In genomic region chr10:40446630-40447029, GRCm38 (mm10) we compare ENCODE assay signal across 14 mouse cellular contexts.
A peak's percentile ranks its signal among the peaks of the same experiment; 100 is the strongest.
DNase-seq lines count a peak whose midpoint lies in the region; ATAC-seq and TF ChIP-seq lines count a peak whose summit lies in the region.
"Had no signal": no experiment of that assay in that cellular context is flagged by ENCODE, and none has a peak within 500 bp of the region (broad histone marks: within the 10 kb centered on the region; RNA-seq: fewer than 3 reads in every experiment).

No protein-coding gene starts in this region.

- peak; percentile 56; the same call in 1 of the 2 replicates for ATAC-seq in forebrain, embryonic 14.5 days
- no peak; the same call in 1 of the 2 replicates for ATAC-seq in forebrain, embryonic 15.5 days (replicated peaks)
- ATAC-seq in midbrain, postnatal 0 days (ENCODE audit: low FRiP score) = peak; percentile 77

- H3K4me3 ChIP-seq in forebrain, embryonic 14.5 days (ENCODE audit: low read depth, low read length) = no peak overlapping the region
- no peak overlapping the region for H3K4me3 ChIP-seq in forebrain, embryonic 15.5 days
- H3K4me3 ChIP-seq in liver, adult 2 months (ENCODE audit: insufficient read depth, low read depth, low read length) = no peak overlapping the region
- H3K4me3 ChIP-seq in midbrain, postnatal 0 days (ENCODE audit: low read depth, low read length) = no peak overlapping the region
- H3K4me3 ChIP-seq: erythroblast, embryonic 14.5 days had no signal

- no peaks in the 10 kb centered on the region for H3K27me3 ChIP-seq in forebrain, embryonic 14.5 days (replicated peaks; ENCODE audit: control insufficient read depth, insufficient read depth, low read length)
- no peaks in the 10 kb centered on the region for H3K27me3 ChIP-seq in forebrain, embryonic 15.5 days
- no peaks in the 10 kb centered on the region for H3K27me3 ChIP-seq in liver, adult 2 months (ENCODE audit: control insufficient read depth, insufficient read depth, low read length)
- no peaks in the 10 kb centered on the region for H3K27me3 ChIP-seq in midbrain, postnatal 0 days (ENCODE audit: insufficient read depth, low read length)
- H3K27me3 ChIP-seq: Patski had no signal

- no peaks in the 10 kb centered on the region for H3K9me3 ChIP-seq in forebrain, embryonic 14.5 days (replicated peaks; ENCODE audit: control insufficient read depth, low read length)
- no peaks in the 10 kb centered on the region for H3K9me3 ChIP-seq in forebrain, embryonic 15.5 days
- no peaks in the 10 kb centered on the region for H3K9me3 ChIP-seq in midbrain, postnatal 0 days (ENCODE audit: low read length)

- no peaks in the 10 kb centered on the region; the same call in 1 of the 2 replicates for H3K79me2 ChIP-seq in liver, adult 2 months (ENCODE audit: control insufficient read depth, insufficient read depth, low read length)

- DNase-seq in forebrain, embryonic 14.5 days (ENCODE audit: low spot score) = peak; percentile 76
- DNase-seq in liver, adult 2 months (ENCODE audit: extremely low read depth, low read depth, low spot score) = peak; percentile 30
- DNase-seq in liver = no peak
- DNase-seq in brain, adult 2 months (ENCODE audit: low read depth, low spot score) = peak; percentile 82
- DNase-seq in midbrain, postnatal 0 days (ENCODE audit: low spot score) = peak; percentile 72
- no peak for DNase-seq in adrenal gland, postnatal 14 days
- no peak for DNase-seq in heart, postnatal 4 days
- DNase-seq: adrenal gland, adult 2 months; cerebellum, adult 2 months; thymus, adult 2 months had no signal

- no peak for TF ChIP-seq POLR2A in liver, adult 2 months (IDR thresholded peaks at IDR 0.05; ENCODE audit: extremely low read depth, insufficient read depth, low read length)

- no peak overlapping the region for H3K9ac ChIP-seq in forebrain, embryonic 14.5 days (ENCODE audit: low read length)
- H3K9ac ChIP-seq in forebrain, embryonic 15.5 days (replicated peaks) = no peak overlapping the region
- no peak overlapping the region for H3K9ac ChIP-seq in liver, adult 2 months (ENCODE audit: low read depth, low read length)
- no peak overlapping the region for H3K9ac ChIP-seq in midbrain, postnatal 0 days (replicated peaks; ENCODE audit: low read length, poor library complexity, severe bottlenecking)

- no peak overlapping the region for H3K27ac ChIP-seq in forebrain, embryonic 14.5 days (ENCODE audit: low read depth, low read length)
- no peak overlapping the region for H3K27ac ChIP-seq in forebrain, embryonic 15.5 days (replicated peaks)
- no peak overlapping the region for H3K27ac ChIP-seq in liver, adult 2 months (replicated peaks; ENCODE audit: insufficient read depth, low read depth, low read length)
- H3K27ac ChIP-seq in midbrain, postnatal 0 days (ENCODE audit: low read depth, low read length) = peak overlapping the region; percentile 68; the same call in 1 of the 2 replicates
- H3K27ac ChIP-seq: kidney, postnatal 0 days had no signal

- 26% methylated on average over 3 of the region's 3 CpGs for WGBS in forebrain, embryonic 14.5 days
- 17% methylated on average over 3 of the region's 3 CpGs for WGBS in forebrain, embryonic 15.5 days
- 57% methylated on average over 3 of the region's 3 CpGs for WGBS in liver, adult 2 months
- WGBS in midbrain, postnatal 0 days = 12% methylated on average over 3 of the region's 3 CpGs

- no peaks in the 10 kb centered on the region for H3K36me3 ChIP-seq in forebrain, embryonic 14.5 days (ENCODE audit: control insufficient read depth, insufficient read depth, low read length)
- H3K36me3 ChIP-seq in forebrain, embryonic 15.5 days = no peaks in the 10 kb centered on the region
- no peaks in the 10 kb centered on the region for H3K36me3 ChIP-seq in liver, adult 2 months (ENCODE audit: control insufficient read depth, insufficient read depth, low read length)
- H3K36me3 ChIP-seq in midbrain, postnatal 0 days (ENCODE audit: insufficient read depth, low read length) = no peaks in the 10 kb centered on the region

- no peak for TF ChIP-seq CTCF in liver, adult 2 months (IDR thresholded peaks at IDR 0.05; ENCODE audit: low read depth, low read length)
- TF ChIP-seq CTCF in midbrain, postnatal 0 days (IDR thresholded peaks at IDR 0.05) = no peak

- H3K4me2 ChIP-seq in forebrain, embryonic 14.5 days (ENCODE audit: low read length) = no peak overlapping the region
- no peak overlapping the region for H3K4me2 ChIP-seq in forebrain, embryonic 15.5 days (replicated peaks)
- H3K4me2 ChIP-seq in midbrain, postnatal 0 days (ENCODE audit: low read depth, low read length, poor library complexity, severe bottlenecking) = no peak overlapping the region

- peaks cover 23% of the 10 kb centered on the region for H3K4me1 ChIP-seq in forebrain, embryonic 14.5 days (ENCODE audit: control insufficient read depth, insufficient read depth, low read length)
- peaks cover 37% of the 10 kb centered on the region for H3K4me1 ChIP-seq in forebrain, embryonic 15.5 days
- H3K4me1 ChIP-seq in liver, adult 2 months (ENCODE audit: control insufficient read depth, insufficient read depth, low read length) = peaks cover 12% of the 10 kb centered on the region
- peaks cover 9% of the 10 kb centered on the region for H3K4me1 ChIP-seq in midbrain, postnatal 0 days (ENCODE audit: insufficient read depth, low read length)

Comparison
In these comparisons a context has a peak if more than half of its experiments do, and no peak if none do; other contexts are left out.
1. DNase-seq: peak in forebrain, embryonic 14.5 days (single experiment), liver, adult 2 months (single experiment), brain, adult 2 months (single experiment) and midbrain, postnatal 0 days (single experiment); none in liver (single experiment), adrenal gland, postnatal 14 days (single experiment) and heart, postnatal 4 days (single experiment).